Mouse (Mus musculus) kidney, embryonic 16.5 days (tissue): ENCODE measurements at regions not wholly inside any gene's neighbourhood (a gene's known extent, or its start where the extent isn't known, plus 50 kb on each side); places are given as distances from the start of the nearest gene placed in this dataset.

Experiments
- ATAC-seq: fragments of 200-750 bp; cut with Nextera tagmentation; 2 replicates; pipeline ENCODE4 v1.8.0; 2017; ENCODE audit warnings: moderate TSS enrichment; ENCODE audit not compliant: low FRiP score, low TSS enrichment
- H3K27ac ChIP-seq: fragments of 300-500 bp; sonication (generic); 2 replicates; pipeline ENCODE4 v1.5.1; 2014; ENCODE audit warnings: low read length
- H3K27me3 ChIP-seq: fragments of 300-500 bp; sonication (generic); 2 replicates; pipeline ENCODE4 v1.6.1; 2014; ENCODE audit warnings: low read length, control low read depth, mixed read lengths; ENCODE audit not compliant: insufficient read depth
- H3K36me3 ChIP-seq: fragments of 300-500 bp; sonication (generic); 2 replicates; pipeline ENCODE4 v1.6.1; 2014; ENCODE audit warnings: low read length, control low read depth, mixed read lengths; ENCODE audit not compliant: insufficient read depth
- H3K4me1 ChIP-seq: fragments of 300-500 bp; sonication (generic); 2 replicates; pipeline ENCODE4 v1.6.1; 2014; ENCODE audit warnings: low read length, control low read depth, mixed read lengths; ENCODE audit not compliant: insufficient read depth
- H3K4me2 ChIP-seq: fragments of 300-500 bp; sonication (generic); replicated peaks from 2 replicates; pipeline ENCODE4 v1.6.1; 2014; ENCODE audit warnings: low read depth, low read length
- H3K4me3 ChIP-seq: fragments of 300-500 bp; sonication (generic); 2 replicates; pipeline ENCODE4 v1.5.1; 2014; ENCODE audit warnings: mild to moderate bottlenecking, low read length
- H3K9ac ChIP-seq: fragments of 300-500 bp; sonication (generic); replicated peaks from 2 replicates; pipeline ENCODE4 v1.6.1; 2014; ENCODE audit warnings: low read length
- H3K9me3 ChIP-seq: fragments of 300-500 bp; sonication (generic); 2 replicates; pipeline ENCODE4 v1.6.1; 2016; ENCODE audit warnings: low read length, control low read depth
- WGBS: fragments of 180-500 bp; shearing (Covaris S2); extraction: QIAGEN DNeasy Blood & Tissue Kit; methylation state at CpG from one replicate; pipeline ENCODE4 v1.1.7; 2014; 5-methylcytosine and 5-hydroxymethylcytosine counted together

GRCm38 (mm10) chr11:64313241-64313640, 121.9 kb upstream of the Hs3st3a1 start:
- peaks cover 7% of the 10 kb centered on the region; the same call in 1 of the 2 replicates for H3K4me1 ChIP-seq
- no peak overlapping the region for H3K9ac ChIP-seq
- no peak overlapping the region for H3K27ac ChIP-seq
- ATAC-seq, result no peak
- no peaks in the 10 kb centered on the region for H3K9me3 ChIP-seq
- H3K4me3 ChIP-seq, result no peak overlapping the region
- no peak overlapping the region for H3K4me2 ChIP-seq
- WGBS, result 77% methylated on average over 5 of the region's 5 CpGs
- no peaks in the 10 kb centered on the region for H3K36me3 ChIP-seq
- no peaks in the 10 kb centered on the region for H3K27me3 ChIP-seq

GRCm38 (mm10) chr11:64309881-64310280, 125.3 kb upstream of the Hs3st3a1 start:
- no peak for ATAC-seq
- no peaks in the 10 kb centered on the region for H3K36me3 ChIP-seq
- no peak overlapping the region for H3K9ac ChIP-seq
- H3K4me2 ChIP-seq, result no peak overlapping the region
- H3K9me3 ChIP-seq, result no peaks in the 10 kb centered on the region
- H3K27ac ChIP-seq, result no peak overlapping the region
- H3K4me3 ChIP-seq, result no peak overlapping the region
- H3K4me1 ChIP-seq, result no peaks in the 10 kb centered on the region
- no peaks in the 10 kb centered on the region for H3K27me3 ChIP-seq

- WGBS, result 9% methylated on average over 5 of the region's 5 CpGs
- no peak for ATAC-seq
- peaks cover 9% of the 10 kb centered on the region; the same call in 1 of the 2 replicates for H3K4me1 ChIP-seq
- H3K9me3 ChIP-seq, result no peaks in the 10 kb centered on the region
- H3K9ac ChIP-seq, result no peak overlapping the region
- H3K36me3 ChIP-seq, result no peaks in the 10 kb centered on the region
- H3K27me3 ChIP-seq, result no peaks in the 10 kb centered on the region
- no peak overlapping the region for H3K4me2 ChIP-seq
- H3K27ac ChIP-seq, result no peak overlapping the region
- no peak overlapping the region for H3K4me3 ChIP-seq
Observed at GRCm38 (mm10) chr11:64297825-64298224, 137.3 kb upstream of the Hs3st3a1 start.

GRCm38 (mm10) chr11:64288236-64288635, 146.9 kb upstream of the Hs3st3a1 start:
- Histone ChIP-seq H3K4me1 (no peaks in the 10 kb centered on the region), H3K9me3 (no peaks in the 10 kb centered on the region), H3K4me2 (no peak overlapping the region), H3K9ac (no peak overlapping the region), H3K27ac (no peak overlapping the region), H3K4me3 (no peak overlapping the region), H3K27me3 (no peaks in the 10 kb centered on the region), H3K36me3 (no peaks in the 10 kb centered on the region)
- ATAC-seq, result no peak
- WGBS, result 93% methylated on average over 3 of the region's 3 CpGs

GRCm38 (mm10) chr11:64287499-64287898, 147.6 kb upstream of the Hs3st3a1 start:
- no peak for ATAC-seq
- Histone ChIP-seq H3K4me2 (no peak overlapping the region), H3K36me3 (no peaks in the 10 kb centered on the region), H3K4me1 (no peaks in the 10 kb centered on the region), H3K27ac (no peak overlapping the region), H3K4me3 (no peak overlapping the region), H3K27me3 (no peaks in the 10 kb centered on the region), H3K9me3 (no peaks in the 10 kb centered on the region), H3K9ac (no peak overlapping the region)

GRCm38 (mm10) chr11:64281781-64282180, 153.4 kb upstream of the Hs3st3a1 start:
- Histone ChIP-seq H3K27me3 (no peaks in the 10 kb centered on the region), H3K4me3 (no peak overlapping the region), H3K36me3 (no peaks in the 10 kb centered on the region), H3K4me2 (no peak overlapping the region), H3K9ac (no peak overlapping the region), H3K4me1 (no peaks in the 10 kb centered on the region; the same call in 1 of the 2 replicates), H3K9me3 (no peaks in the 10 kb centered on the region), H3K27ac (no peak overlapping the region)
- WGBS, result 77% methylated on average over 4 of the region's 4 CpGs
- no peak for ATAC-seq

- Histone ChIP-seq H3K9me3 (no peaks in the 10 kb centered on the region), H3K9ac (no peak overlapping the region), H3K4me1 (no peaks in the 10 kb centered on the region; the same call in 1 of the 2 replicates), H3K27me3 (no peaks in the 10 kb centered on the region), H3K4me3 (no peak overlapping the region), H3K36me3 (no peaks in the 10 kb centered on the region), H3K4me2 (no peak overlapping the region), H3K27ac (no peak overlapping the region)
- 42% methylated on average over 12 of the region's 12 CpGs for WGBS
- no peak for ATAC-seq
Observed at GRCm38 (mm10) chr11:64278259-64279003, 156.7 kb upstream of the Hs3st3a1 start.

GRCm38 (mm10) chr11:64273726-64274125, 161.4 kb upstream of the Hs3st3a1 start:
- H3K27me3 ChIP-seq, result no peaks in the 10 kb centered on the region
- no peak overlapping the region for H3K27ac ChIP-seq
- H3K9me3 ChIP-seq, result no peaks in the 10 kb centered on the region
- H3K4me2 ChIP-seq, result no peak overlapping the region
- WGBS, result 74% methylated on average over 6 of the region's 6 CpGs
- H3K9ac ChIP-seq, result no peak overlapping the region
- ATAC-seq, result no peak
- no peak overlapping the region for H3K4me3 ChIP-seq
- no peaks in the 10 kb centered on the region for H3K36me3 ChIP-seq
- H3K4me1 ChIP-seq, result no peaks in the 10 kb centered on the region; the same call in 1 of the 2 replicates

GRCm38 (mm10) chr11:64273214-64273613, 161.9 kb upstream of the Hs3st3a1 start:
- Histone ChIP-seq H3K4me2 (no peak overlapping the region), H3K4me3 (no peak overlapping the region), H3K9me3 (no peaks in the 10 kb centered on the region), H3K9ac (no peak overlapping the region), H3K27ac (no peak overlapping the region), H3K27me3 (no peaks in the 10 kb centered on the region), H3K4me1 (no peaks in the 10 kb centered on the region), H3K36me3 (no peaks in the 10 kb centered on the region)
- WGBS, result 79% methylated on average over 3 of the region's 3 CpGs
- ATAC-seq, result no peak

GRCm38 (mm10) chr11:64268121-64268520, 167.0 kb upstream of the Hs3st3a1 start:
- no peak overlapping the region for H3K9ac ChIP-seq
- no peak overlapping the region for H3K4me3 ChIP-seq
- no peaks in the 10 kb centered on the region for H3K27me3 ChIP-seq
- no peak overlapping the region for H3K27ac ChIP-seq
- H3K4me2 ChIP-seq, result no peak overlapping the region
- H3K36me3 ChIP-seq, result no peaks in the 10 kb centered on the region
- no peaks in the 10 kb centered on the region for H3K9me3 ChIP-seq
- 46% methylated on average over 4 of the region's 4 CpGs for WGBS
- no peak for ATAC-seq
- no peaks in the 10 kb centered on the region for H3K4me1 ChIP-seq
